Mouse (Mus musculus) heart, embryonic 10.5 days (tissue): ENCODE data around the gene Nxph4. TPM values are rescaled to one million over a fixed set of nuclear protein-coding genes. Genes with fewer than 3 reads are reported as not detected.

Source experiments
- DNase-seq: peaks from one replicate; pipeline ENCODE4 v3.0.0-alpha.2; 2017; ENCODE audit warnings: low spot score
- H3K27ac ChIP-seq: fragments of 300-500 bp; sonication (generic); 2 replicates; pipeline ENCODE4 v1.5.1; 2016; ENCODE audit warnings: mild to moderate bottlenecking
- H3K27me3 ChIP-seq: fragments of 300-500 bp; sonication (generic); 2 replicates; pipeline ENCODE4 v1.6.1; 2016; ENCODE audit warnings: mild to moderate bottlenecking; ENCODE audit not compliant: poor library complexity, insufficient read depth, severe bottlenecking
- H3K36me3 ChIP-seq: fragments of 300-500 bp; sonication (generic); 2 replicates; pipeline ENCODE4 v1.6.1; 2016; ENCODE audit warnings: mild to moderate bottlenecking, moderate library complexity
- H3K4me1 ChIP-seq: fragments of 300-500 bp; sonication (generic); 2 replicates; pipeline ENCODE4 v1.6.1; 2016; ENCODE audit warnings: mild to moderate bottlenecking
- H3K4me3 ChIP-seq: fragments of 300-500 bp; sonication (generic); 2 replicates; pipeline ENCODE4 v1.5.1; 2016; ENCODE audit warnings: mild to moderate bottlenecking, moderate library complexity
- H3K9me3 ChIP-seq: fragments of 300-500 bp; sonication (generic); 2 replicates; pipeline ENCODE4 v1.6.1; 2016; ENCODE audit warnings: mild to moderate bottlenecking, moderate library complexity
- WGBS: fragments of 180-500 bp; shearing (Covaris S2); methylation state at CpG from one replicate; pipeline ENCODE4 v1.1.7; 2016; 5-methylcytosine and 5-hydroxymethylcytosine counted together
- polyA plus RNA-seq: library from polyadenylated mRNA; unstranded; fragments of >200 nt; fragmentation: Nextera tagmentation; extraction: Ambion mirVana; gene quantifications from 2 replicates; pipeline ENCODE4 v1.2.1, GENCODE M21; 2016

Gene Nxph4
- polyA plus RNA-seq, 1 experiment from 2014 or later = 0.33 TPM

DNA sequence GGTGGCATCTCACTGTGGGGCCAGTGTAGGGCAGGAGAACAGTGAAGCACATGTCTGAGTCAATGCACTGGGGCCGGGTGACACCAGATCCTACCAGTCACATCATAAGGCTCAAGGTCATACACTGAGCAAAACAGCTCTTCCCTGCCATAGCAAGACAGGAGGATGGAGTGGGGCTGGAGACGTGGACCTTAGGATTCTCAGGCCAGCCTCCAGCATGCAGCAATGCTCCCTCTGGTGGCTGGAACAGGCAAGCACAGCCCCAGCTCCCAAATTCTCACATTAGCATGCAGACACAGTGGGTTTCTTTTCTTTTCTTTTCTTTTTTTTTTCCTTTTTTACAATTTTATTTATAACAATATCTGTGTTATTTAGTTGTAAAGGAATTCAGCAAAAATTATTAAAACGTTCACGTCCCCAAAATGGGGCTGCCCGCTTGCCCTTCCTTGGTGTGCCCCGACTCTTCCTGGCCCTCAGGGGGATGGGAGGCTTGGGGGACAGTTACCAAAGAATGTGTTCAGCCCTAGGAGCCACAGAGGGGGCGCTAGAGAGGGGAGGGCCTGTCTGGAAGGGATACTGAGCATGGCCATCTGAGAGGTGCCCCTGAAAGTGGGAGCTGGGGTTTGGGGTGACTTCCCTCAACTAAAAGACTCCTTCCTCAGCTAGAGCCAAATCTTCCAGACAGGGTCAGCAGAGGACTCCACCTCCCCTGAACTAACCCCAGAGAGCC, 3.7 kb upstream of the Nxph4 start:
- Histone ChIP-seq H3K9me3 (no peaks in the 10 kb centered on the region), H3K36me3 (peaks cover 45% of the 10 kb centered on the region), H3K4me1 (peaks cover 21% of the 10 kb centered on the region), H3K27ac (no peak overlapping the region), H3K4me3 (no peak overlapping the region), H3K27me3 (peaks cover 52% of the 10 kb centered on the region)
- 24% methylated on average over 7 of the region's 7 CpGs for WGBS
- no peak for DNase-seq

DNA sequence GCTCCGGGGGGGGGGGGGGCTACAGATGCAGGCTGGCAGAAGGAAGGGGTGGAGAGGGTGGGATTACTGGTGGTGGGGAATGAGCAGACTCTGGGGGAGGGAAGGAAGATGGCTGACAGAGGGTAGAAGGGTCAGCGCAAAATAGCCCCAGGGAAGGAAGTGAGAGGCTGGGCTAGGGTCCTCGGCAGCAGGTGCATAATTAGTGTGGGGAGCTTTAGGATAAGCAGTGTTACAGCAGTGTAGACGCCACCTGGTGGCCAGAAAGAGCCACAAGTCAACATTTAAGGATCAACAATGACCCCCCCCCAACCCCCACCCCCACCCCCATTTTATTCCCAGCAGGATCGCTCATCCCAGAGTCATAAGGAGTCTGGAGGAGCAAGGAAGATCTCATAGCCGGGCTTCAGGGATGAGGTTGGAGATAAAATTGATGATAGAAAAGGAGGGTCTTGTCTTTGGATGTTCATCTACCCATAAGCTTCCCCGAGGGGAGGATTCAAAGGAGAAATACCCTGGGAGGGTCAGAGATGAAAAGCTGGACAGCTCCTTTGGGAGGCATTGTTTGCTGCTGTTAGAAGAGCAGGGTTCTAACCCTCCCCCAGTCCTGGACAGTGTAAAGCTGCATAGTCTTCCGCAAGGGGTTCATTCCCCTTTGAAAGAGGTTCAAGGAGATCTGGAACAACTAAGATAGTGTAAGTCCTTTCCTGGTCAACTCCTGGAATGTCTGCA, 2.4 kb upstream of the Nxph4 start:
- no peak for DNase-seq
- Histone ChIP-seq H3K36me3 (peaks cover 32% of the 10 kb centered on the region), H3K4me3 (no peak overlapping the region), H3K27ac (no peak overlapping the region), H3K4me1 (peaks cover 21% of the 10 kb centered on the region), H3K27me3 (peaks cover 65% of the 10 kb centered on the region), H3K9me3 (no peaks in the 10 kb centered on the region)
- WGBS = 9% methylated on average over 8 of the region's 8 CpGs

DNA sequence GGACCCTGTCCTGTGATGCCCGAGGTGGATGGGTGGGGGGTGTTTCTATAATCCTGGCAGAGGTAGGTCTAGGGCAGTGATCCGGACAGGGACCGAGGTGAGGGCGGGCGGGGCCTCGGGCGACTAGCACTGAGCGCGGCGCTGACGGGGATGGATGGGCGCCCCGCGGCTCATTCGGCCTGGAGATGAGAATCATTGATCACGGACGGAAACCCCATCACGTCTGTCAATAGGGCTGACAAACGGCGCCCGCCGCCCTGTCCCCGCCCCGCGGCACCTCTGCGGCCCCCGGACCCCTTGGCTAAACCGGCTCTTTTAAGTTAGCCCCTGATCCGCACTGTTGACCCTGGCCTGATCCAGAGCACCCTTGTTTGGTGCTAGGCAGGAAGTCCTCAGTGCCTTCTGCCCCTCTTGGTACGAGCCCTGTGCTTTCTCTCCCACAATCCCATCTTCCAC, 598 bp upstream of the Nxph4 start:
- H3K27ac ChIP-seq = no peak overlapping the region

DNA sequence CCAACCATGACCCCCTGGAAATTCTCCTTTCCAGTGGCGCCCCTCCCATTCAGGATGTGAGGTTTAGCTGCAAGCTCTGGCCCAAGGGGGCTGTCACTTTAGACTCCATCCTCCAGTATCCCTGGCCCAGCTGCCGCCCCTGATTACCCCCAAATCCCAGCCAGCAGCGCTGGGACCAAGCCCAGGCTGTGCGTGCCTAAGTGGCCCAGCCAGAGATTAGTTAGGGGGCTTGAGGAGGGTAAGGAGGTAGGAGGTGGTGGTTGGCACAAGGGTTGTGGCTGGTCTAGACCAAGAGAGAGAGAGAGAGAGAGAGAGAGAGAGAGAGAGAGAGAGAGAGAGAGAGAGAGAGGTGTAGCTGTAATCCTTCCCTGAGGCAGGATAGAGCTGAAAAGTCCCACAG, 2.8 kb downstream of the Nxph4 start:
- DNase-seq = no peak
- H3K4me3 ChIP-seq = no peak overlapping the region

More for the DNA sequence above, 598 bp upstream of the Nxph4 start:
- no peak for DNase-seq
- Histone ChIP-seq H3K4me1 (peaks cover 27% of the 10 kb centered on the region), H3K4me3 (peak overlapping the region; percentile 54), H3K36me3 (peaks cover 17% of the 10 kb centered on the region), H3K9me3 (no peaks in the 10 kb centered on the region), H3K27me3 (peaks cover 82% of the 10 kb centered on the region)
- 3% methylated on average over 30 of the region's 30 CpGs for WGBS

DNA sequence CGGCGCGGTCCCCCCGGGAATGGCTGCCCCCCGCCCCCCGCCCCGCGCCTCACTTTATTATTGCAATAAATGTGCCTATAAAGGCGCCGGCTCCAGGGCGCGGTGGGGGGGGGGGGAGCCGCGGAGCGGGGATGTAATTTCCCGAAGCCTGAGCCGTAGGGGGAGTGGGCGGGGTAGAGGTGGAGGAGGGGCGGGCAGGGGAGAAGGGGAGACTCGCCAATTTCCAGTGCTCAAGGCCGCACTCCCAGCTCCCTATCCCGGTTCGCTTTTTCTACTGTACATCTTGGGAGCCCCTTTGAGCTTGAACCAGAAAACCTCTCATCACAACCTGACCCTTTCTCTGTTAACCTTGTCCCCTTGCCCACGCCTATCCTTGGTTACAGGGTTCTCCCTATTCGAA, 3.4 kb downstream of the Nxph4 start:
- under 1% methylated on average over 23 of the region's 25 CpGs for WGBS
- H3K9me3 ChIP-seq = no peaks in the 10 kb centered on the region
- H3K4me3 ChIP-seq = peak overlapping the region; percentile 32
- peaks cover 45% of the 10 kb centered on the region for H3K4me1 ChIP-seq
- peaks cover 100% of the 10 kb centered on the region for H3K27me3 ChIP-seq
- H3K36me3 ChIP-seq = no peaks in the 10 kb centered on the region
- H3K27ac ChIP-seq = no peak overlapping the region
- no peak for DNase-seq

More for the DNA sequence above, 2.8 kb downstream of the Nxph4 start:
- peaks cover 39% of the 10 kb centered on the region for H3K4me1 ChIP-seq
- H3K9me3 ChIP-seq = no peaks in the 10 kb centered on the region
- WGBS = 2% methylated on average over 4 of the region's 4 CpGs
- peaks cover 100% of the 10 kb centered on the region for H3K27me3 ChIP-seq
- no peak overlapping the region for H3K27ac ChIP-seq
- H3K36me3 ChIP-seq = no peaks in the 10 kb centered on the region

DNA sequence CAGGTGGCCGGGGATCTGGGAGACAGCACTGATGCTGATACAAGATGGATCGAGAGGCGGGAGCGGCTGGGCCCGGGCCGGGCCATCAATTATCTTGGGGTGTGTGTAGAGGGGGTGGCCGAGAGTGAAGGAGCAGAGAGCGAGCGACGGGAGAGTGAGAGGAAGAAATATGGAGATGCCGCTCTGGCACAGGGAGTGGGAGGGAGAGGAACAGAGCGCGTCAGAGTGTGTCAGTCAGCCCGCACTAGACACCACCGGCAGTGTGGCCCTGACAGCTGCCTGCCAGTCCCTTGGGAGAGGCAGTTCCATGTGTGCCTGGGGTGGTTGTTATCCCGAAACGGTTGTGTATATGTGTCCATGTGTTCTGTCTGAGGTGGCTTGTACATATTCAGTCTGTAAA, 6.9 kb downstream of the Nxph4 start:
- peaks cover 98% of the 10 kb centered on the region for H3K27me3 ChIP-seq

DNA sequence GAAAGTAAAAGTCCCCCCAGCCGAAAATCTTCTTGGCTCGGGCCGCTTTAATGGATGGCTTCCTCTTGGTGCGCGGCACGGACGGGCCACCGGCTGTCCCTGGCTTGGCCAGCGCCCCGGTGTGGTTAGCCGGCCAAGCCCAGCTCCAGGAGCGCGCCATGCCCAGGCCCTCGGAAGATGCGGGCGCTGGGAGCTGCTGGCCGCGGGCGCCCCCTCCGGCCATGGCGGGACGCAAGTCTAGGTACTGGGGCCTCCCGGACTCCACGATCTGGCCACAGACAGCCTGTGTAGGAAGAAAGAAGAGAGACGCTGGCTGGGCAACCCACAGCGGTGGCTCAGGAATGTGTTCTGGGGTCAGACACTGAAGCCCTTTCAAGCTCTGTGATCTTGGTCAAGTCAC, 7.7 kb downstream of the Nxph4 start:
- WGBS = under 1% methylated on average over 26 of the region's 26 CpGs
- Histone ChIP-seq H3K36me3 (no peaks in the 10 kb centered on the region), H3K4me3 (peak overlapping the region; percentile 47), H3K4me1 (peaks cover 43% of the 10 kb centered on the region), H3K9me3 (no peaks in the 10 kb centered on the region), H3K27ac (no peak overlapping the region), H3K27me3 (peaks cover 90% of the 10 kb centered on the region)
- DNase-seq = no peak

More for the DNA sequence above, 6.9 kb downstream of the Nxph4 start:
- Histone ChIP-seq H3K27ac (no peak overlapping the region), H3K4me3 (0 out of 2 replicates have a peak overlapping the region, but pooled peaks have one; percentile 27), H3K4me1 (peaks cover 38% of the 10 kb centered on the region), H3K9me3 (no peaks in the 10 kb centered on the region), H3K36me3 (no peaks in the 10 kb centered on the region)
- DNase-seq = no peak
- 4% methylated on average over 17 of the region's 17 CpGs for WGBS

DNA sequence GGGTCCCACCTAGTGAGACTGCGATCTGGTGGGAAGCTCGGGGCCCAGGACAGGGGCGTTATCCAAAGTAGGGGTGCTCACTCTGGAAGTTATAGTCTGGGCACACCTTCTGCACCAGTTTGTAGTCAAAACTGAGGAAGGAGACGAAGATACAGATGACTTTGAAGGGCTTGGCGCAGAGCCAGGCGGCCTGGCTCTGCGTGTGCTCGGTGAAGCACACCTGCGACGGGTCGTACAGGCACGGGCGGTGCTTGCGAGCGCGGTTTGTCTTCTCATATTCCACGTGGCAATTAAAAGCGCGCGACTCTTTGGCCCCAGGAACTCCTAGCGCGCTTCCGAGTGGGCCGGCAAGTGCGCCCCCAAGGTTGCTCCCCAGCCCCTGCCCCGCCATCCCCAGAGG, 8.3 kb downstream of the Nxph4 start:
- no peaks in the 10 kb centered on the region for H3K36me3 ChIP-seq
- H3K27me3 ChIP-seq = peaks cover 83% of the 10 kb centered on the region
- 3% methylated on average over 26 of the region's 26 CpGs for WGBS
- peaks cover 49% of the 10 kb centered on the region for H3K4me1 ChIP-seq
- DNase-seq = no peak
- H3K9me3 ChIP-seq = no peaks in the 10 kb centered on the region
- peak overlapping the region; percentile 47 for H3K4me3 ChIP-seq
- no peak overlapping the region for H3K27ac ChIP-seq

DNA sequence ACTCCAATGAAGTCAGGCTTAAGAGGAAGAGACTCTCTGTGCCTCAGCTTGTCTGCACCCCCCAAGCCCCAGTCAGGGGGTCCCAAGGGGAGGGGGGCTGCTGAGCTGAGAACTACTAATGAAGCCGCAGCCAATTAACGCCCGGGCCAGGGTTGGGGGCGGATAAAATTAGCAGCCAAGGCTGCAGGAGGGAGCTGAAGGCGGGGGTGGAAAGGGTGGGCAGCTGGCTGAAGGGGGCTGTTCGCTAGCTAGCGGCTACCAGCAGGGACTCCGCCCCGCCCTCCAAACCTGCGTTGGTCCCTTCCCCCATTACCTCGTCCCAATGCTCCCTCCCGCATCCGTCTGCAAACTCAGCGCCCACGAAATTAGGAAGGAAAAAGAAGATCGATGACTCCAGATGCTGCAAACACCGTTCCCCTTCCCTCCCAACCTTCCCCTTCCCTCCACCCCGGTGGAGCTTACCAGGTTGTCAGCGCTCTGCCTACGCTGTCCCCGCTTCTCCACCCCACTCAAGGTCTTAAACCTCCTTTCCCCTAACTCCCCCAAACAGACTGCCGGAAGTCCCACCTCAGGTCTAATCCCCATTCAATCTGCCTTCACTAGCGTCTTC, 9.6 kb downstream of the Nxph4 start:
- 1% methylated on average over 23 of the region's 23 CpGs for WGBS
- DNase-seq = no peak
- H3K9me3 ChIP-seq = no peaks in the 10 kb centered on the region
- peak overlapping the region; percentile 27; the same call in 1 of the 2 replicates for H3K4me3 ChIP-seq
- H3K27me3 ChIP-seq = peaks cover 70% of the 10 kb centered on the region
- peaks cover 52% of the 10 kb centered on the region for H3K4me1 ChIP-seq
- no peak overlapping the region for H3K27ac ChIP-seq
- H3K36me3 ChIP-seq = peaks cover 10% of the 10 kb centered on the region

DNA sequence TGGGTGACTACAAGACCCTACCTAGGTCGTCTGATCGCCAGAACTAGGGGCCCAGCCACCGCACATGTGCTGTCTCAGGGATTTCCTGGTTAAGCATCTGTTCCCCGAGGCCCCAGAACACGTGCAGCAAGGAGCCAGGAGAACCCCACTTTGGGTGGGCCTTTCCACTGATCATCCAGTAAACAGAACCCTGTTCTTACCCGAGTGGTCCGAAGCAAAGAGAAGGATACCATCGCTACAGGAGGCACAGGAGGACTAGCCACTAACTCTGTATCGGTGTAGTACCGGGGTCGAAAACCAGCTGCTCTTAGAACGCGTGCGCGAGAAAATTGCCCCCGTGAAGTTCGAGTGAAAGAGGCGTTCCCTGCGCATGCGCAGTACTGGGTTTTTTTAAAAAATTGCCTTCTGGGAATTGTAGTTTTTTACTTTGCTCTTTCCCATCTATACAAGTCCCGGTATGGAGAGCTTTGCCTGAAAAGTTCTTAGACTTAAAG, 12.2 kb downstream of the Nxph4 start, which contains the start of gene Shmt2:
Gene Shmt2 (minus strand): TSS at position 357 of the 494 bp plus-strand sequence.
- Histone ChIP-seq H3K9me3 (no peaks in the 10 kb centered on the region), H3K4me3 (peak within 1 kb of the TSS; percentile 74), H3K36me3 (peaks cover 36% of the 10 kb centered on the region), H3K27ac (peak within 1 kb of the TSS; percentile 85), H3K27me3 (peaks cover 67% of the 10 kb centered on the region), H3K4me1 (peaks cover 50% of the 10 kb centered on the region)
- peak; percentile 95 for DNase-seq
- WGBS = under 1% methylated on average over 21 of the region's 21 CpGs

DNA sequence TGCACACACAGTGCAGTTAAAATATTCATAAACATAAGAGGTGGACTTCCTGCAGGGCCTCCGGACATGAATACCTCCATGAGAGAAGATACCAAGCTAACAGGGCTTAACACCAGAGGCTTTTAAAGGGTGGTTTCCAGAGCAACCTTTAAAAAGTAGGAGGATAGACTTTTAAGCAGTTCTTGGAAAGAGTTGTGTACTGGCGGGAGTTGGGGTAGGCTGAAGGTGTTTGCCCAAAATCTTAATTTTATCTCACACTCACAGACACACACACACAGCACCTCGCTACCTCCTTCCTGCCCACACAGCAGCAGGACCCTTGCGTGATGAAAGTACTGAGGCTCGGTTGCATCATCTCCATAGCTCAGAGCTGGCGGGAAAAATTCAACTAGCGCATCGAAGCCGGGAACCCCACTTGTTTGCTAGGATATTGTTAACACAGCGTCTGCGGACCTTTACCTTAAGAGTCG, 12.7 kb downstream of the Nxph4 start:
- WGBS = 11% methylated on average over 12 of the region's 12 CpGs
- DNase-seq = peak; percentile 75
- Histone ChIP-seq H3K9me3 (no peaks in the 10 kb centered on the region), H3K27me3 (peaks cover 67% of the 10 kb centered on the region), H3K27ac (peak overlapping the region; percentile 85), H3K4me1 (peaks cover 50% of the 10 kb centered on the region), H3K4me3 (peak overlapping the region; percentile 74), H3K36me3 (peaks cover 40% of the 10 kb centered on the region)

DNA sequence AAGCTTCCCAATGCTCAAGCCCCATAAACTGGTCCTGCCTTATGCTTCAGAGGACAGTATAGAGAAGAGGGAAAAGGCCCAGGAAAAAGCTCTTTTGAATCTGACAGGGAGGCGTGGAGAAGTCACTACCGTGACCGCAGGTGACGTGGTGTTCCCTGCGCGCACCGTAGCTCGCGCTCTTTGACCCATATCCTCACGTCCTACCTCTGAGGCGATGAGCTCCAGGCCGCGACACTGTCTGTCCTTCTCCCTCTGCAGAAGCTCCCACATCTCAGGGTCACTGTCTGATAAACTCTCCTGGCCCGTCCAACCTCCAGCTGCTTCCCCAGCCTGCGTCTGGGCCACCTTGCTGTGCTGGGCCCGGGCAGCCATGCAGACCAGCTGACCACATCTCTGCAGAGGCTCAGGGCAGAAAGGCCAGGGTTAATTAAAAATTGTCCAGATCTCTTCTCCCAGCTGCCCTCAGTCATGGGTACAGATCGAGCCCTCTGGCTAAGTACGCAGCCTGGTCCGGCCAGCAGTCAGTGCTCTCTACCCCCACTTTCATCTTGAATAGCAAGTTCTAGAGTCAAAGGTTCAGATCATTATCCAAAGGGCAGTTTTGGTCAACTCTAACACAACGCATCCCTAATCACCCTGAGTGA, 13.5 kb downstream of the Nxph4 start:
- WGBS = 76% methylated on average over 20 of the region's 20 CpGs
- peaks cover 40% of the 10 kb centered on the region for H3K36me3 ChIP-seq
- H3K27ac ChIP-seq = peak overlapping the region; percentile 85; the same call in 1 of the 2 replicates
- H3K4me1 ChIP-seq = peaks cover 50% of the 10 kb centered on the region
- DNase-seq = no peak
- H3K9me3 ChIP-seq = no peaks in the 10 kb centered on the region
- H3K27me3 ChIP-seq = peaks cover 66% of the 10 kb centered on the region
- H3K4me3 ChIP-seq = peak overlapping the region; percentile 74
